Mouse (Mus musculus): ENCODE data around the gene Acads.

DNA sequence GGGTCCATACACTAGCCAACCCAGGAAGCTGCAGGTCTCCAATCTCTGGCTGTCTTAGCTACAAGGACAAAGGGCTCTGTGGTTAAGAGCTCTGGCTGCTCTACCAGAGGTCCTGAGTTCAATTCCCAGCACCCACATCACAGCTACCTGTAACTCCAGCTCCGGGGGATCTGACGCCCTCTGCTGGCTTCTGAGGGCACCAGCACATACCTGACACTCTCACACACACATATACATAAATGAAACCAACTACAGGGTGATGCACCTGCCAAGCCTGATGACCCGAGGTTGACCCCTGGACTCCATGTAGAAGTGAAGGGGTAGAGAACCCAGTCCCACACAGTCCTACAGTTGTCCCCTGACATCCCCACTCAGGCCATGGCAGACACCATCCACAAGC, 2.7 kb downstream of the Acads start:
- TF ChIP-seq GATA1 (IDR thresholded peaks at IDR 0.05; ENCODE audit: low read length) (no peak), TAL1 (IDR thresholded peaks at IDR 0.05; ENCODE audit: low read length) (no peak)

Measured in erythroblast, embryonic 14.5 days (primary cell).